Mouse (Mus musculus) liver (tissue): ENCODE data around the gene Unc13c.
A peak's percentile ranks its signal among the peaks of the same experiment; 100 is the strongest.

Source experiments
- DNase-seq: peaks from one replicate; pipeline ENCODE4 v3.0.0-alpha.2; 2020; ENCODE audit warnings: mixed read lengths

Gene Unc13c

DNA sequence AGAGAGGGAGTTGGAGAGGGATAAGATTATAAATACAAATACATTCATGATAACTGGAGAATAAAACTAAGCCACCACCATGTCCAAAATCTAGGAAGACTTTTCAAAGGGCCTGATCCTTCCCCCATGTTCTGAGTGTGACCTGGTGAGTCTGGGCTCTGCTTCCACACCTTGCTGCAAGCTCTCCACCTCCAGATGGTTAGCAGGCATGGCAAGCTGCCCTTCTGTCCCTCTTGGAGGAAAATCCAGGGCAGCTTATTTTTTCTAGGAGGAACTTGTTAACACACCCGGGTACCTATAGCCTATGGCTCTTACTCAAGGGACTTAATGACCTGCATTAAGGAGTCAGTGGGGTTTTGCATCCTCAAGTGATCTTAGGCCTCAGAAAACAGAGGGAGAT, 364.8 kb downstream of the Unc13c start:
- DNase-seq = no peak

GRCm38 (mm10) chr9:73565558-73565957, 403.2 kb downstream of the Unc13c start:
- no peak for DNase-seq

GRCm38 (mm10) chr9:73560037-73560436, 408.7 kb downstream of the Unc13c start:
- DNase-seq = peak; percentile 8

DNA sequence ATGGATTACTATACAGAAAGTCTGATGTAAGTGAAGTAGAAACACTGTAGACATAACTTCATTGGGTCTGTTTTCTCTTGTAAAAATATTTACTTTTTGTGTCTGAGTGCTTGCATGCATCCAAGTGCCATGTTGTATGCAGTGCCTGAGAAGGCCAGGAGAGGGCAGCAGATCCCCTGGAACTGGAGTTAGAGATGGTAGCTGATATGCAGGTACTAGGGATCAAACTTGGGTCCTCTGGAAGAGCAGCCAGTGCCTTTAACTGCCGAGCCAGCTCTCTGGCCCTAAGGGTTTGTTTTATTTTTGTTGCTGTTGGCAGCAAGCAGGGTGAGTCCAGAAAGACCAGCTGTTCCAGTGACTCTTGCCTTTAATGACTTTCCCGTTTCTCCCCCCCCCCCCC, 411.0 kb downstream of the Unc13c start:
- DNase-seq = peak; percentile 38

- no peak for DNase-seq
Observed at GRCm38 (mm10) chr9:73555354-73555753, 413.4 kb downstream of the Unc13c start.

DNA sequence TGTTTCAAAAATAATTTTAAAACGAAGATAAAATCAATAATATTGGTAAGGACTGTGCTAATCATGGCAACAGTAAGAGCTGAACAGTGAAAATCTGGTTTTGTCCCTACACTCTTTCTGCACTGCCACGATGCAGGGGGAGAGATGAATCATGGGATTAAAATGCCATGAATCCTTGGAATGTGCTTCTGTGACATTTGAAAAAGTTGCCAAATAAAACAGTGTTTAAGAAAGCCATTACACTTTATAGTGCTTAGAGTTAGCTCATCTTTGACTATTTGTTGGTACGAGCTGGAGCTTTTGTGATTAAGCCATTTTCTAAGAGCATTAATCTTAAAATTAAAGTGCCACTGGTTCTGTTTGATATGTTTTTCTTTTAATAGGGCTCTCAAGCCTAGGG, 496.2 kb downstream of the Unc13c start:
- DNase-seq = no peak

DNA sequence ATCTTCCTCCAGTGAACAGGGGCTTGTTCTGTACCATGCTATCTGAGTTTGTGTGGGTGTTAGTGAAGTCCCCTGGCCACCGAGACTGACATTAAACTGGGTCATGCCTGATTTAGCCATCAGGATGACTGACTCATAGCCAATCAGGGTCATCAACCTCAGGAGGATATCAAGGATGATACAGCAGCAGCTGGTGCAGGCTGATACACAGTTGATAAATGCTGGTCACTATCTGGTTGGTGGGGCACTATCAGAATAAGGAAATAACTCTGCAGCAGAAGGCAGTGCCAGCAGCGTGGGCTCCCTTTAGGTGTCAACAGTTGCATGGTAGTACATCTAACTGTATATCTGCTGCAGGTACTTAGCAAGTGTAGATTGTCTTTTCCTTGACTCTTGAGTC, 506.7 kb downstream of the Unc13c start:
- DNase-seq = no peak

- no peak for DNase-seq
Observed at GRCm38 (mm10) chr9:73450009-73450408, 518.8 kb downstream of the Unc13c start.

- DNase-seq = no peak
Observed at GRCm38 (mm10) chr9:73449216-73449615, 519.5 kb downstream of the Unc13c start.

- no peak for DNase-seq
Observed at GRCm38 (mm10) chr9:73431925-73432324, 536.8 kb downstream of the Unc13c start.
